Mouse (Mus musculus) kidney, adult 11 months (tissue): ENCODE measurements around the gene Ms4a4c.
"Not testable (repeated sequence)": the region's sequence is repeated elsewhere in the genome, so short reads cannot be mapped to it uniquely, and the experiment has no call there.

Source experiments
- DNase-seq: peaks from one replicate; pipeline ENCODE4 v3.0.0; 2022

Ms4a4c gene

DNA sequence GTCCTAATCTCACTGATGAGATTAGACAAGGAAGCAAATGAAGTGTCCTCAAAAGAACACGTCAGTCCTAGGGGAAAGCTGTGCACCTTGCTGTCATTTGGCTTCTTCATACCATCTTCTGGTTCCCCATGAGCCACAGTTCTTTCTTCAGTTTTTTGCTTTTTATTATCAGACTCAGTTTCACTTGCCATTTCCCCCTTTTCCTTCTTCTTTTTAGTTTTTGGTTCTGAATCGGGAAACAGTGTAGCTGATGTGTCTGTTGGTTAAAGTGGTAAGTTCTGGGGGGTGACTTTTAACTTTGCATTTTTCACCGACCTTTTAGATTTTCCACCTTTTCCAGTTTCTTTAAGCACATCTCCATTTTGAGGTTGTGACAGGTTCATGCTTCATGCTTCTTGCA is at the start of gene Ms4a4c:
Gene Ms4a4c (plus strand): TSS at position 244 of the 400 bp plus-strand sequence.
- DNase-seq: no peak

DNA sequence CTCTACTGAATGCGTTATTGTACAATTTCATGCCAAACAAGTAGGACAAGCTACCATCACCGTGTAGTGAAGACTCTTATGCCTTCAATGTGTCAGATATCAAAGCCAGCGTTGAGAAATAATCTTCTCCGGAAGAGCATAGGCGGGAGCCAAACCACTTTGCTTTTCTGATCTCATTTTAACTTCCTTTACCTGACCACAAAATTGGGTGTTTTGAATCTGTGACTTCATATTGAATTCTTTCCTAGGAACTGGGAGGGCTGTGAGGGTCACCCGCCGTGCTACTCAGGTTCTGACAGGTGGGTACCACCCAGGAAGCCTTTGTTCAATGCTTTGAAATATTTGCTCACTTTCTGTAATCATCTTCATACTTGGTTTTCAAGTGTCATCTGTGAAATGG is 48.8 kb upstream of the Ms4a4c start:
- DNase-seq: no peak

DNA sequence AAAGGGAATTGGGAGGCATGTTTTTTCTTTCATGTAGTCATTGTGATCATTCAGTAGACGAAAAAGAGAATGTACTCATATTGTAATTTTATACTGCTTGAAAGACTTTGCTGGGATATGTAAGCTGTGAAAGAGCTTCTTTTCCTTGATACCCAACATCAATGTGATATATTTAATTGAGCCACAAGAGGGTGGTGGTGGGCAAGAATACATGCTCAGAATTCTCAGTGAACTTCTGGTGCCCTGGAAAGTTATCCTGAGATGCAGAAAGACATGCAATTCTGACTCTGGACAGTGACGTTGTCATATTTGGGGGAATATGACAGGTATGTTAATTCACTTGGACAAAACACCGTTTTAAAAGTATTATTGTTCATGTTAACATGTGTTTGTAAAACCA is 44.5 kb upstream of the Ms4a4c start:
- no peak for DNase-seq

DNA sequence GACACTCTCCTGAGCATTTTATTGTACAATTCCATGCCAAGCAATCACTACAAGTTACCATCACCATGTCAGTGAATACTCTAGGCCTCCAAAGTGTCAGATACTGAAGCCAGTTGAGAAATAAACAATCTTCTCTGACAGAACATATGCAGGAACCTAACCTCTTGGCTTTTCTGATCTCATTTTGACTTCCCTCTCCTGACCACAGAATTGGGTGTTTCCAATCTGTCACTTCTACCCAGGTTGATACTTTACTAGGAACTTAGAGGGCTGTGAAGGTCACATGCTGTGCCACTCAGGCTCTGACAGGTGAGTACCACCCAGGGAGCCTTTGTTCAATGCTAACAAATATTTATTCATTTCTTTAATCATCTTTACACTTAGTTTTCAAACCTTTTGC is 42.6 kb upstream of the Ms4a4c start:
- no peak for DNase-seq

DNA sequence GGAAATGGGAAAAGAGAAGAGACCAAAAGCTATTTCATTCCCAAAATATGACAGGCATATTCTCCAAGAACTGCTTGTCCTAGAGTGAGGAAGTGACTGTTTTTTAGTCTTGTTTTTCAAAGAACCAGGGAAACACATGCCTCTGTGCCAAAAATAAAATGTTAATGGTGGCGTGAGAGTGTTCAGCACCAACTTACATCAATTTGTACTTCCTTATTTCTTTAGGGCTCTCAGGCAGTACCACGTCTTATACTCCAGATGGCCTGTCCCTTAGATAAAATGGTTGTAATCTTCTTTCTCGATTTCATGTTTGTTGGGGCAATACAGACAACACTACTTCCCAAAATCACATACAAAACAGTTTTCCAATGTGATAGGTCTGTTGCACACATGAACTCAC is 36.3 kb upstream of the Ms4a4c start:
- DNase-seq: no peak

DNA sequence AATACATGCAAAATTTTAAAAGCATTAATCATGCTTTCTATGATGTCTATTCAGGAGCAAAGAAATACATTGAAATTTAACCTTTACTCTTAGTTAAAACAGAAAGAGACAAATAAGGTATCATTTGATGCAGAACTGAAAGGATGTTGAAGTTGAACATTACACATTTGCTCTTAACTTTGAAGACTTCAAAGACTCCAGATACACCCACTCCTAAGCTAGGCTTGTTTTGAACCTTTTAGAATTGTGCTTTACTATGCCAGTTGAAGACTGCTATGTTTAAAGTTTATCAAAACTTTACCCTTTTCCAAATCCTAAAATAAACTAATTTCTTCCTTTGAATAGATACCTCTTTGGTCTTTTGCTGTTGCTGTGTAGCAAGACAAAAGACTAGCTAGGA is 33.4 kb upstream of the Ms4a4c start:
- no peak for DNase-seq

DNA sequence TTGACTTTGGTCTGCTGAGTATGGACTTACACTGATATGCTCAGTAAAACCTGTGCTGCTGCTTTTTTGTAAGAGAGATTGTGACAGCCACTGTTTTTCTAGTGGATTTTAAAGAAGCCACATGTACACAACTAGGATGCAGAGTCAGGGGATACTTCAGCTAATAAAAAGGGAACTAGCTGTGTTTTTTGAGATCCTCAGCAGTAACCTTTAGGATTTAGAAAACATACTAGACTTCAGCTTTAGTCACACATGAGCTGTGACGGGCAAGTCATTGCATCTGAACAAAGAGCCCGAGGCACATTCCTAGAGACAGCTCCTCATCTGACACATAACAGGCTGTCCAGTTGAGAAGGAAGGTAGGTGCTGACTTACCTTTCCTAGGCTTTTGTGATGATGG is 29.3 kb upstream of the Ms4a4c start, which contains the start of gene Ms4a4a:
Gene Ms4a4a (plus strand): TSS at position 251 of the 400 bp plus-strand sequence.
- no peak for DNase-seq

DNA sequence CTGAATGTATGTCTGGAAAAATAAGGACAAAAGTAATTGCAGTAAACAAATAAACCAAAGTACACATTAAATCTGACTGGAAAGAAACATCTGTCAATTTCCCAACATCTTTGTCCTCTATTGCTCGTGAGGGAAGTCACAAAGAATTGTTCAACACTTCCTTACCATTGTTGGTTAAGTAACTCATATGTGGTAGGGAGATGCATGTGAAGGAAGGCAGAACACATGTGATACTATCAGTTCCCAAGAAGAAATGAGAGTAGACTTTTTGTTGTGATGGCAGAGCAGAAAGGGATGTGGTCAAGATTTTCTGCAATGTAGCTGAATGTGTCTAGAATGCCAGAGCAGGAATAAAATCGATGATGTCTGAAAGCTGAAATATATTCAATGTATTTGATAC is 28.2 kb upstream of the Ms4a4c start:
- DNase-seq: no peak

DNA sequence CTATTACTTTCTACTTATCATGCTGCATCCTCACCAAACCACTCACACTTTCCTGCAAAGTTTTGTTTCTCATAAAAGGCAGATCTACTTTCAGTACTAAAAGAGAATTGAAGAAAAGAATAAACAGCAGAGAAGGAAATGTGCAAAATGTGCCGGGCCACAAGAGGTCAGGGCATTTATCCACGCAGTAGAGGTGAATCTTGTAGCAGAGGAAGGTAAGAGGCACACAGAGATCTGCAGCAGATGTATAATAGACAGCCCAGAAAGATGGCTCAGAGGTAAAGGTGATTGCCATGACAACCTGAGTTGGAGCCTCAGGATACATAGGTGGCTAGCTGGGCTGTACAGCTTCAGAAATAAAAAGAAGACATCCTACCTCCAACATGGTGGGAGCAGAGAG is 17.5 kb upstream of the Ms4a4c start:
- DNase-seq: no peak

DNA sequence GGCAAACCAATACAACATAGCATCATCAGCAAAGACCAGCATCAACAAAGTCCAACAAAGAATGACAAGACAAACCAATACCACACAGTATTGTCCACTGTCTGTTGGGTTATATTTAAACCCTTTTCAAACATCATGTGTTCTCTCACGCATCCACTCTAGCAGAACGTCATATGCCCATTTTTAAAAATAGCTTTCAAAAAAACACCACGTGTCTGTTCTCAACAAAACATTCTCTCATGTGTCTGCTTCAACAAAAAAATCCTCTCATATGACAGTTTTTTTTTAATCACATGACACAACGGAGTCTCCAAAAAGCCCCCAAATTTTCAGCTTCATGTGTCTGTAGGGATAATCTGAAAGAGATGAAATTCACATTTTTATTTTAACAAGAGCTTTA is 16.9 kb upstream of the Ms4a4c start:
- no peak for DNase-seq

DNA sequence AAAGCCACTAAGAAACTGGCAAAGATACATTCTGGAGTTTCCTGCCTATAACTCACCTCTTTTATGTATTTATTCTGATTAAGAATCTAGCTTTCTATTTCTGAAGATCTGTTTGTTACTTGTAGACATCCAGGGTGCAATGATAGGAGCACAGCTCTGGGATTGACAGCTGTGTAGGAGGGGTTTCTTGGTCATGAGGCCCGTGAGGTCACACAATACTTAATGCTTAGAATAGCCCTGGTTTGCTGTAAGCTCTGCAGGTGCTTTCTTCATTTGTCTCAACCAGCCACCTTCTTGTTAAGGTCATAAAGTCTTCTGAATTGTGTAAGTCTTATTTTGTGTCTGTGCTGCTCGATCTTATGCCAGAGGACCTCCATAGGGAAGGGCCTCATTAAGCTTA is 15.6 kb upstream of the Ms4a4c start:
- DNase-seq: no peak

DNA sequence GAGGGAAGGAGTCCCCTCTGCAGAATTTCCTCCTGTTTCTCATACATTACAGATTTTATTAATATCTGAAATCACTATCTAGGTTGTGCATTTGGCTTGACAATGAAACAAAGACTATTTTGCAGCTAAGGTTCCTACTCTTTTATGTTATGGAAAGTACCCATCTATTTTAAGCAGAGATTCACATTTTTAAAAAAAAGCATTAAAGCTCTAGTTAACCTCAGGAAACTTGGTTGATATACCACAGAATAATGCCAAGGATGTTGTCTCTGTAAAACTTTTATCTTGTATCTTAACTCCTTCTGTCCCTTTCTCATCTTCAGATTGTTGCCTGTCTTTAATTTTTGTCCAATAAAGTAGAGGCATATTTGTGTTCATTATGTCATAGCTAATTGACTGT is 8.8 kb upstream of the Ms4a4c start:
- DNase-seq: no peak

DNA sequence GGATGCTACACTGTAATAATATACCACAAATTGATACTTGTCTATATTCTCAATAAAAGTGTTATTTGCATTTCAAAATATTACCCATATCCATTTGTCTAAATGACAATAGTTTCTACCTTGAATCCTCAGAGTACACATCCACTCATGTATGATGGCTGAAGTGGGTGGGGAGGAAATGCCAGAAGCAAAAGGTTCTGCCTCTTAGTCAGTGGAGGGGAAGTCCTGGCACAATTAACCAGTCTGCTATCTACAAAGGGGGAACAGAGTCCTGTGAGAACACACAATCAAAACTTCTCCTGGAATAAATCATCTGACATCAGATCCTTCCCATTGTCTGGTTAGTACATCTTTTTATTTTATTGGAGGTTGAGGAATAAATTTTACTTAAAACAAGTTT is 2.9 kb downstream of the Ms4a4c start:
- no peak for DNase-seq

DNA sequence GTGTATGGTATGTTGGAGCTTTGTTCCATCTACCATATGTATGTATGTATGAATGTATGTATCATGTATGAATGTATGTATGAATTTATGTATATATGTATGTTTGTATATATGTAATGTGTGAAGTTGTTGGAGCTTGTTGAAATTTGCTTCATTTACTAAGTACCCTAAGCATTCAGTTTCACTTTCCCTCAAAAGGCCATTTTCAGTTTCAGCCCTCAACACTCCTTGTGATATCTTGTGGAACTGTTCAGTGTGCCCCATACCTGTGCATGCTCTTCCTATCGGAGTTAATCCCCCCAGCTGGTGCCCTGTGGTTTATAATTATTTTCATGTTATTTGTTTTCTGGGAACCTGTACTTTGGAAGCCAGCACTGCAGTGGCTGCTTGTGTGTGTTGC is 4.0 kb downstream of the Ms4a4c start:
- no peak for DNase-seq

DNA sequence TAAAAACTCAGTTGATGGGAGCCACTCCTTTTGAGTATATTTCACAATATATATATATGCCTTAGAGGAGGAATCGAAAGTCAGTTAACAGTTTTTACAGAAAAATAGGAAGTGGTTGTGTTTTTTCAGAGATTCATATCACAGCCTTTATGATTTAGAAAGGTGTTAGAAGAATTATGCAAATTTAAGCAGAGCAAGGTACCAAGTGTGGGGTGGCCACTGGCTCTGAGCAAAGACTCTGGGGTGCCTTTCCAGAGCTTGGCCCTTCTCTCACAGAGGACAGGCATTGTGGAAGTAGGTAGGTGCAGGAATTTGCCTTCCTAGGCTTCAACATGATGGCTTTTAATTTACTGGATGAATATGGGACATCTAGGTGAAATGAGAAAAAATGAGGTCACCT is 7.1 kb downstream of the Ms4a4c start:
- no peak for DNase-seq

DNA sequence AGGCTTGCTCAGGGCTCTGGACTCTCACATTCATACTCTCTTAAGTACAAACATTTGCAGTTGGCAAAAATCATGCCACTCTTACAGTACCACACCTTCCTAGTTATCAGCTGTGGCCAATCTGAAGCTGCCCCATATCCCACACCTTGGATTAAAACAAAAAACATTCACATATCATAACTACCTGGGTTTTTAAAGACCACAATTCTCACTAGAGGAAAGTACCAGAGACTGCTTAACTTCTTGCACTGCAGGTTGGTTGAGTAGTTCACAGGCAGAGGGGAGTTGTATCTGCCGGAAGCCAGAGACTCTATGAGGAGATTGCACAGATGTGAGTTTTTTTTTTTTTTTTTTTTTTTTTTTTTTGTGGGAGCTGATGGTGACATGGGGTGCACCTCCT is 9.5 kb downstream of the Ms4a4c start:
- DNase-seq: no peak

DNA sequence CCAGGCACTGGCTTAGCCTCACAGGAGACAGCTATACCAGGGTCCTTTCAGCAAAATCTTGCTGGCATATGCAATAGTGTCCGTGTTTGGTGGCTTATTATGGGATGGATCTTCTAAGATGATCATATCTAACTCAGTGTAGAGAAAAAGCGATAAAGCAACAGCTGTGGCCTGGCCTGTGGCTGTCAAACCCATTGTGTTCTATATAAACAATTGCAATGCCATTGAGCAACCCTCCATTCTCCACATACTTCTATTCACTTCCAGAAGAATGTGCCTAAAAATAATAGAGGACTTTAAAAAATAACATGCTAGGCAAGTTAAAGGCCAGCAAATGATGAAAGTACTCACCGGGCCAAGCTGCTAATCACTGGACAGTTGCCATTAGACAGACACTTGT is 11.0 kb downstream of the Ms4a4c start:
- DNase-seq: no peak

DNA sequence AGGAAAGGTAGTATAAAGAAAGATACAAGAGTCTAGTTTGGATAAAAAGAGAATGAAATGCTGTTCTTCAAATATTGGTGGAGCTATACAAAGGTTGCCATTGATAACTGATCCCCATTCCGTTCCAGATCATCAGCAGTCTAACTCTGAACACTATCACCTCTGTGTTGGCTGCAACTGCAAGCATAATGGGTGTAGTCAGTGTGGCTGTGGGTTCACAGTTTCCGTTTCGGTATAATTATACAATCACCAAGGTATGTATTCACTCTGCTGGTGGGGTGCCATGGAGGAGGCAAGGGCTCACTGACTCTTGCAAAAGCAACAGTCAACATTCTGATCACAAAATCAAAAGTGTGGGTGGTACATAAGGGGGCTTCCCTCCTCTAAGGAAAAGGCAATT is 14.3 kb downstream of the Ms4a4c start:
- DNase-seq: not testable (repeated sequence)

DNA sequence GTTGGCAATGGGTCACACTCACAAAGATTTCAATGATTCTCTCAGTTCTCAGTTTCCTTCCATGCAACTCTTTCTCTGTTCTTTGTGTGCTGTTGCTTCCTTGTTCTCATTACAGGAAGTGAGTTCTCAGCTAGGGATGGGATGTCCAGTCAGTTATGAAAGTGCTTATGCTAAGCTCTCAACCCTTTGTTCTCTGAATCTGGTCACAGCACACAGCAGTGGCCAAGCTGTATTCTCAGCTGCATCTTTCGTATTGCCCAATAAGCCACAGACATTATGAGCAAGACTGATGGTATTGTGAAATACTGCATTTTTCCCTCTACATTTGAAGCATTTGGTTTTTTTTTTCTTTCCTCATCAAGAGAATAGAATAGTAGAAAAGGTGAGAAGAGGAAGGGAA is 26.6 kb downstream of the Ms4a4c start:
- not testable (repeated sequence) for DNase-seq

DNA sequence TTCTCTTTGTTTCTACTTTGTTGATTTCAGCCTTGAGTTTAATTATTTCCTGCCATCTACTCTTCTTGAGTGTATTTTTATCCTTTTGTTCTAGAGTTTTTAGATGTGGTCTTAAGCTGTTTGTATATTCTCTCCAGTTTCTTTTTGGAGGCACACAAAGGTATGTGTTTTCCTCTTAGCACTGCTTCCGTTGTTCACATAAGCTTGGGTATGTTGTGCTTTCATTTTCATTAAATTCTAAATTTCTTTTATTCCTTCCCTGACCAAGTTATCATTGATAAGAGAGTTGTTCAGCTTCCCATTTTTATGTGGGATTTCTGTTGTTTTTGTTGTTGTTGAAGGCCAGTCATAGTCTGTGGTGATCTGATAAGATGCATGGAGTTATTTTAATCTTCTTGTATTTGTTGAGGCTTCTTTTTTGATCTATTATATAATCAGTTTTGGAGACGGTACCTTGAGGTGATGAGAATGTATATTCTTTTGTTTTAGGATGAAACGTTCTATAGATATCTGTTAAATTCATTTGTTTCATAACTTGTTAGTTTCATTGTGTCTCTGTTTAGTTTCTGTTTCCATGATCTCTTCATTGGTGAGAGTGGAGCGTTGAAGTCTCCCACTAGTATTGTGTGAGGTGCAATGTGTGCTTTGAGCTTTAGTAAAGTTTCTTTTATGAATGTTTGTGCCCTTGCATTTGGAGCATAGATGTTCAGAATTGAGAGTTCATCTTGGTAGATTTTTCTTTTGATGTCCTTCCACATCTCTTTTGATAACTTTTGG is 30.7 kb downstream of the Ms4a4c start:
- no peak for DNase-seq

DNA sequence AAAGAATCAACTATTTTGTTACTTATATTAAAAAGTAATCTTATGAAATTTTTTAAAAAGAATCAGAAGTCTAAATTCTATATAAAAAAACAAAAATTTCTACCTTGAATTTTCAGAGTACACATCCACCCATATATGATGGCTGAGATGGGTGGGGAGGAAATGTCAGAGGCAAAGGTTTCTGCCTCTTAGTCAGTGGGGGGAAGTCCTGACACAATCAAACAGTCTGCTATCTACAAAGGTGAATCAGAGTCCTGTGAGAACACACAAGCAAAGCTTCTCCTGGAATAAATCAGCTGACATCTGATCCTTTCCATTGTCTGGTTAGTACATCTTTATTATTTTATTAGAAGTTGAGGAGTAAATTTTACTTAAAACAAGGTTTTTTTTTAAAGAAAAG is 38.8 kb downstream of the Ms4a4c start, which contains the start of gene Ms4a4b:
Gene Ms4a4b (plus strand): TSS at position 216 of the 400 bp plus-strand sequence.
- DNase-seq: no peak

DNA sequence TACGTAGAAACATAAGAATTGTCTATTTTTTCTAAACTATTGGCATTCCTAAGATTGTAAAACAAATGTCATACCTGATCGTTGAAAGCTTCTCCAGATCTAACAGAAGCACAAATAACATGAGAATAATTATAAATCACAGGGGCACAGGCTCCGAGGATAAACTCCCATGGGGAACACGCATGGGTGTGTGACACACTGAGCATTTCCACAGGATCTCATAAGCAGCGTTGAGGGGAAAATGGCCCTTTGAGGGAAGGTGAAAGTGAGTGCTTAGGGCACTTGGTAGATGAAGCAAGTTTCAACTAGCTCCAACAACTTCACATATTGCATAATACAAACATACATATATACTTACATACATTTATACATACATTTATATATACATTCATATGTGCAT is 39.4 kb downstream of the Ms4a4c start:
- no peak for DNase-seq

DNA sequence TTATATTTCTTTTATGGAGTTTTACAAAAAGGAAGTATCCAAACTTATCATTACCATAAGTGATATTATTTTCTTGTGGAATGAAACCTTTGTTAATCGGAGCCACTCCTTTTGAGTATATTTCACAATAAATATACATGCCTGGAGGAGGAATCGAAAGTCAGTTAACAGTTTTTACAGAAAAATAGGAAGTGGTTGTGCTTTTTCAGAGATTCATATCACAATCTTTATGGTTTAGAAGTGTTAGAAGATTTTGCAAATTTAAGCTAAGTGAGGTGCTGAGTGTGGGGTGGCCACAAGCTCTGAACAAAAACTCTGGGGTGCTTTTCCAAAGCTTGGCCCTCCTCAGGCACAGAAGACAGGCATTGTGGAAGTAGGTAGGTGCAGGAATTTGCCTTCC is 42.7 kb downstream of the Ms4a4c start:
- DNase-seq: no peak

DNA sequence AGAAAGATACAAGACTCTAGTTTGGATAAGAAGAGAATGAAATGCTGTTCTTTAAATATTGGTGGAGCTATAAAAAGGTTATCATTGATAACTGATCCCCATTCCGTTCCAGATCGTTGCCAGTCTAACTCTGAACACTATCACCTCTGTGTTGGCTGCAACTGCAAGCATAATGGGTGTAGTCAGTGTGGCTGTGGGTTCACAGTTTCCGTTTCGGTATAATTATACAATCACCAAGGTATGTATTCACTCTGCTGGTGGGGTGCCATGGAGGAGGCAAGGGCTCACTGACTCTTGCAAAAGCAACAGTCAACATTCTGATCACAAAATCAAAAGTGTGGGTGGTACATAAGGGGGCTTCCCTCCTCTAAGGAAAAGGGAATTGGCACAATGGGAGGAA is 54.5 kb downstream of the Ms4a4c start:
- not testable (repeated sequence) for DNase-seq

DNA sequence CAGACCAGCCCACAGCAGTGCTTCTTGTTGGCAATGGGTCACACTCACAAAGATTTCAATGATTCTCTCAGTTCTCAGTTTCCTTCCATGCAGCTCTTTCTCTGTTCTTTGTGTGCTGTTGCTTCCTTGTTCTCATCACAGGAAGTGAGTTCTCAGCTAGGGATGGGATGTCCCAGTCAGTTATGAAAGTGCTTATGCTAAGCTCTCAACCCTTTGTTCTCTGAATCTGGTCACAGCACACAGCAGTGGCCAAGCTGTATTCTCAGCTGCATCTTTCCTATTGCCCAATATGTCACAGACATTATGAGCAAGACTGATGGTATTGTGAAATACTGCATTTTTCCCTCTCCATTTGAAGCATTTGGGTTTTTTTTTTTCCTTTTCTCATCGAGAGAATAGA is 60.2 kb downstream of the Ms4a4c start:
- DNase-seq: not testable (repeated sequence)
